Mouse (Mus musculus): ENCODE data around the gene Eif4e2.

Gene Eif4e2

DNA sequence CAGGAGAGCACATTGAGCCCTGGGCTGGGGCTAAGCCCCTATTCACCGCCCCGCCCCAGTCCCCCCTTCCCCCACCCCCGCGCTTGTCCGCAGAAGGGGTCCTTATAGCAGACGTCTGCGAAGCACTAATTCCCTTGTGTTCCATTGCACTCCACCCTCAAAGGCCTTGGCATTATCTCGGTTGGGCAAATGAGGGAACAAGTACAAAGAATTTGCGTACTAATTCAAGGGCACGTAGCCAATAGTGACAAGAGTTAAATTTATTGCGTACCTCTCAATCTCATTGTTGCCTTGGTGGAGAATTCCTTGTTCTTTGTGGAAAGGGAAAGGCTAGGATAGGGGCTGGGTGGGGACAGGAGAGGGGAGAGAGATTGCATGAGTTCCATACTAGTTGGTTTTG, 44.0 kb downstream of the Eif4e2 start:
- in situ Hi-C loops (cut with MboI; ENCODE audit: low sequenced_read_pairs) = no loop called here

DNA sequence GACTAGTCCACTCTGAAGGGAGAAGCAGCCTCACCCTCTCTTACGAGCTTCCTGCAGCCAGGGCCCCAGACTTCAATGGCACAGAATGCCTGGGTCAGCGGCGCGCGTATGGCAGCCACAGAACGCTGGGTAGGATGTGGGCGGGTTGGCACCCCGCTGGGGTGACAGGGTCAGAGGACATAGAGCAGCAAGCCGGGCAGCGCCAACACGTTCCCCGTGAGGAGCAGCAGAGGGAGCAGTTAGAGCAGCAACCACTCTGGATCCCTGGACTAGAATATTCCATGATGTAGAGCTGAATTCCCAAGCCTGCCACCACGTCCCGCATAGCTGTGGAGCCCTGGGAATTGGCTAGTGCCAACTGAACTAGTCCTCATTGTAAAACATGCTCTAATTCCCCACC, 44.8 kb downstream of the Eif4e2 start:
- in situ Hi-C loops (cut with MboI; ENCODE audit: low sequenced_read_pairs) = no loop called here

DNA sequence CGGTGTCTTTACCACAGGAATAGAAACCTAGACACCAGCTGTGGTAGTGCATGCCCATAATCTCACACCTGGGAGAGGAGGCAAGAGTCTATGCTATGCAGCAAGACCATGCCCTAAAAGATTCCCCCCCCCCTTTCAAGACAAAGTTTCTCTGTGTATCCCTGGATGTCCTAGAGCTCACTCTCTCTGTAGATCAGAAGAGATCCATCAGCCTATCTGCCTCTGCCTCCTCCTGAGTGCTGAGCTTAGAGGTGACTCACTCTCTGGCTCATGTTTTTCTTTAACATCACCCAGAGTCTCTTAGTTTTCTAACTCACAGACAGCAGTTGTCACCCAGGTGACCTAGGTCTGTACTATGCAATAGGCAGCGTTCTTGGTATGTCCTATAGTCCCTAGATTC, 45.6 kb downstream of the Eif4e2 start:
- in situ Hi-C loops (cut with MboI; ENCODE audit: low sequenced_read_pairs) = no loop called here

DNA sequence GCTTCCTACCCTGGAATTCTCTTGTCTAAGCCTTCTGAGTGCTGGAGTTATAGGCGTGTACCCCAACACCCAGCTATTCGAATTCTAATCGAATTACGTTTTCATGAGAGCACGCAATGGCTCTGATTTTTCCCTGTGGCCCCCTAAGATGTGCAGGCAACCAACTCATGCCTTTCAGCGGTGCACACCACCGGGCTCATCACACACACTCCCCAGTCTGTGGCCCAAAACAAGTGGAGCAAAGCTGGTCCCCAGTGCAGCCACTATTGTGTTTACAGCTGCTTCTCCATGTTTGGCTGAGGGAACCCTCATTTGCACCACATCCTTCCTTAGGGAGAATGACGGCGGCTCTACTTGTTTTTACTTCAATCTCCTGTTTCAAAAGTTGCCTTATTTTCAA, 49.5 kb downstream of the Eif4e2 start:
- in situ Hi-C loops (cut with MboI; ENCODE audit: low sequenced_read_pairs) = no loop called here

DNA sequence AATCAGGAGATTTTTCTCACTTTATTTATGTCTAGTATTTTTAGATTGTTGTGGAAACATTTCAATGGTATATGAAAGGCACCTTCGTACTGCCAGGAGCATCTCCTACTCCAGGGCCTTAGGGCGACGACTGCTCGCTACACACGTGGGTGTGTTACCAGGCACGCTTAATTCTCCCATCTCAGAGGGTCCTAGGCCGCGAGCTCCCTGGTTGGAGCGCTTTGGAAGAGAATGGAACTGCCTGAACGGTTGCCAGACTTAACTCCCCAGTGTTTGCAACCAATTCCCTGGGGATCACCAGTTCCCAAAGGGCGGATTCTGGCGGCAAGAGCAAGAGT, 50.1 kb downstream of the Eif4e2 start:
- in situ Hi-C loops (cut with MboI; ENCODE audit: low sequenced_read_pairs) = no loop called here

DNA sequence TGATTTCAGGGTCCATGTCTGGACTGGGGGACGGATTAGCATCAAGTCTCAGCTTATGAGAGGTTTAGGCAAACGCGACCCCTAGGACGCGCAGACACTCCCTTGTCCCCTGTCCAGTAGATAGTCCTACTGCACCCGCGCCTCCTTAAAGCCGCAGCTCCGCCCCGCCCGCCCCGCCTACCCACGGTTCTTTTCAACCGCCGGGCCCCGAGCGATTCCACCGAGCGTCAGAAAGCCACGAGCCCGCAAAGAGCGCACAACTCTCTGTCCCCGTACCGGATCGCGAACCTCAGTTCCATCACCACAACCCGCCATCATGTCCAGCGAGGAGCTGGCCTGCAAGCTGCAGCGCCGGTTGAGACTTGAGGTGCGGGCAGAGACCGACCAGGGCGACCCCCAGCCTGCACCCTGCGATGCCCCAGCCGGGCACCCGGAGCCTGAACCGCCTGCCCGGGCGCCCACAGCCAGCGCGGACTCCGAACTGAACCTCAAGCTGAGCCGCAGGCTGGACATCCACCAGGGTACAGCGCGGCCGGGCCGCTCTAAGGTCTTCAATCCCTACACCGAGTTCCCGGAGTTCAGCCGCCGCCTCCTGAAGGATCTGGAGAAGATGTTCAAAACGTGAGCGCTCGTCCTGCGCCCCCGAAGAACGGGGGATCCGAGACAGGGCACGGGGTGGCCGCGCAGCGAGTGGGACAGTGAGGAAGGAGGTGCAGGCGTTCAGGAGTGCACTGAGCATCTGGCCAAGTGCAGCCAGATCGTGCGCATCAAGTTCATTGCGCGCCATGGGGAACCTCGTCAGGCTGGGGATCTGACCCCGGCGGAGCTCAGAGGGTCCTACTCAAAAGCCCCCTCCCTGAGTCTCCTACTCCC, 50.7 kb downstream of the Eif4e2 start, which contains the start of gene Efhd1:
TSS of gene Efhd1 (plus strand) at position 230 of the 873 bp plus-strand sequence.
- in situ Hi-C loops (cut with MboI; ENCODE audit: low sequenced_read_pairs) = no loop called here

DNA sequence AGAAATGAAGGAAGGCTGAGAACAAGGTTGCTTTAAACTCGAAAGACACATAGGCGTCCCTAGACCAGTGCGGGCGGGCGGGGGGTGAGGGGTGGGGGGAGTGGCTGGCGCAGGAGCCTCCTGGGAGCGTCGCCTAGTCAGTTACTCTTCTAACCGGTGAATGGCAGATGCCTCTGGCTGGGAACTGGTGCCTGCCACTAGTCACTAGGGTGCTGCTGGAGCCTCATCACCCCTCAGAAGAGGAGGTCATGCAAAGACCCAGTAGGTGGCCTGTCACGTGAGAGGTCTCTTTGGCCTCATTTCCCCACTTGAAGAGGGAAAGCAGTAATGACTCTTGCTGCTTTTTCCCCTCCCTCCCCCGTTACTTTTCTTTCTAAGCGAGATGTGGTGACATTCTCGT, 51.5 kb downstream of the Eif4e2 start:
- in situ Hi-C loops (cut with MboI; ENCODE audit: low sequenced_read_pairs) = no loop called here

DNA sequence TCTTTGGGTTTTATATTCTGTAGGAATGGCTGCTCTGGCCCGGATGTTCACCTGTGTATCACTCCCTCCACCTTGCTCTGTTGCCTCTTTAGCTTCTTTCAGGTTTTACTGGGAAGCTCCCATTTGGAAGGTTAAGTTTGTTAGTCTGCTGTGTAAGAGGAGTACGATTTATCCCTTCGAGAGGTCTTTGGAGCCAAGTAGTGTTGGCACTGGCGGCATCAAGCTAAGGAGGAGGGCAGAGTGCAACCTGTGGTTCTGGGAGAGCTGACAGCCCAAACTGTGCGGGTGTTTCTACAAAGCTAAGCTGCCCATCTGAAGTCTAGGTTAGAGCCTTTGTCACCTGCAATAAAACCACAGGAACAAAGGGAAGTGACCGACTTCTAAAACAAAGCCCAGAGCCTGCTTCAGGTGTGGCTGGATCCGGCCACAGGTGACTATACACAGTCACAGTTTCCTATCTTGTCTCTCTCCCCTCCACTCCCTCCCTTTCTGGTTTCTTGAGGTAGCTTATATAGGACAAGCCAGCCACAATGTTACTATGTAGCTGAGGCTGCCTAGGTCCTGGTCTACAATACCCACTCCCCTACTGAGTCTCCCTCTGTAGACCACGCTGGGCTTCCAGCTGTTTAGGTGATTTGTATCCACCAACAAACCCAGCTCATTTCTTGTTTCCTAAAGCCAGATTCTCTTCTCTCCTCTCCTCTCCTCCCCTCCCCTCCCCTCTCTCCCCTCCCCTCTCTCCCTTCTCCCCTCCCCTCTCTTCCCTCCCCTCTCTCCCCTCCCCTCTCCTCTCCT, 52.8 kb downstream of the Eif4e2 start:
- in situ Hi-C loops (cut with MboI; ENCODE audit: low sequenced_read_pairs) = no loop called here

DNA sequence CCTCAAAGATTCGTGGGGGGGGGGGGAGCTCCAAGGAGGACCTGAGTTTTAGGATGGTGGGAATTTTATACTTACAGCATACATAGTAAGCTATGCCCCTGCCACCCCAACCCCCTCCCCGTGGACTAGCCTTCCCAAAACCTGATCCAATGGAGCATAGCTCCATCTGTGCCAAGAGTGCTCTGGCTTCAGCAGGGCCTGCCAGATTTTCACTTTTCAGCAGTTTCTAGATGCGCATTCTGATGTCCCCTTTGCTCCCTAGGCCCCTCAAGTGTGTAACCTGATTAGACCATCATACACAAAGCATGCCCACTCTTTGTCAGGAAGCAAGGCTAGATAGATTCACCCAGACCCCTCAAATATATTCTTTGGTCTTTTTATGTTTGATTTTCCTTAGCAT, 56.5 kb downstream of the Eif4e2 start:
- in situ Hi-C loops (cut with MboI; ENCODE audit: low sequenced_read_pairs) = no loop called here

DNA sequence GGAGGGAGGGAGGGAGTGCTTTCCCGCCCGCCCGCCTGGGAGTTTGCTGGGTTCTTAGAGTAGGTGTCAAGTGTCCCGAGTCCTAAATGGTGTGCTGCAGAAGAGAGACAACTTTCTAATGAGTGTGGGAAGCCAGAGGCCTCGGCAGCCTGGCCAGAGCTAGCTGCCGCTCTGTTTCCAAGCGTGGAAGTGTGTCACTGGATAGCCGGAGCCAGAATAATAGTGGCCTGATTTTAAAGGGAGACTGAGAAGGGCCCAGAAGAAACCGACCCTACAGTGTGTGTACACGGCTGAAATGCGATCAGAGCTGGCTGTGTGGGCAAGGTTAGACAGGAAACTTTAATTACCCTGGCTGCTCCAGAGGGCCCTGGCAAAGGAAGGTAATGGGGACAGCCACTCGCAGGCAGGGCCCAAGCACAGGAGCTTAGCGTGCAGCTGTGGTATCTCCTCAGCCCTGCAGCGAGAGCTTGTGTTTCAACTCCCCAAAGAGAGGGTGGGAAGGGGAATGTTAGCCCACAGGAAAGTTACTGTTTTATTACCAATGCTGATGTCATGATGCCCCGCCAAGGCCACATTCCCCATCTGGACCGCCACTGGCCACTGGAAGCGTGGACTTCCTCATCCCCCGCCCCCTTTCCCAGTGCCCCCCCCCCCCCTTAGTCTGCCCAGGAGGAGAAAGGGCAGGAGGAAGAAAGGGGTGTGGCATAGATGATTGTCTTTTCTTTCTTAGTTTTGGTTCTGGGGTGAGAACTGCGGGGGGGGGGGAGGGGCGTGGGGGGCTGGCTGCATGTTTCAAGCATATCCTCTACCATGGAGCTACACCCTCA, 57.1 kb downstream of the Eif4e2 start:
- in situ Hi-C loops (cut with MboI; ENCODE audit: low sequenced_read_pairs) = no loop called here

DNA sequence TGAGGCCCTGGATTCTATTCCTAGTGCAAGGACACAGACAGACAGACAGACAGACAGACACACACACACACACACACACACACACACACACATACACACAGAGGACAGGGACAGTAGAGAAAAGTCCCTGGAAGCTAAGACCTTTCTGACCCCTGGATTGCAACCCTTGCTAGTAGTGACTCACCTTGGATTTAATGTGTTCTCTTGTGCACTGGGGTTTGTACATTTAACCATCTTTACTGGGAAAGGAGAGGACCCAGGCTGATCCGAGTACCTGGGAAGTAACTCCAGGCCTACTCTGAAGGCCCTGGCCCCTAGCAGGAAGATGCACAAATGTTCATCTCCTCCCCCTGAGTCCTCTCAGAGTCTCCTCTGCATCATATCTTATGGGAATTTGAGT, 57.9 kb downstream of the Eif4e2 start:
- in situ Hi-C loops (cut with MboI; ENCODE audit: low sequenced_read_pairs) = no loop called here

DNA sequence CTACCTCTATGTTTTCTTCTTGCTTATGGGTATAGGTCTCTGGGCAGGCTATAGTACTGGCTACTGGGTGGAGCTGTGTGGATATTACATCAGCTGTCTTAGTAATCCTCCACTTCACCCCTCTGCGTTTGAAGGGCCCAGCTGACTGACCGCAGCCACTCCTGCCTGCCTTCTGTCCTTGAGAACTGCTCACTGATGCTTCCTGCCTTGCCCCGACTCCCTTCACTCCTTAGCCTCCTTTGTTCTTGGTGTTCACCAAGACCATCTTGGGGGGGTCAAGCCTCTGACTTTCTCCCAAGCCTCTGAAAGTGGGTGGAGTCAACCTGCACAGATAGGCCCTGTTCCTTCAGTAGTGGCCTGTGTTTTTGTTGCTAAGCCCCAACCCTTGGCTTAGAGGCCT, 58.7 kb downstream of the Eif4e2 start:
- in situ Hi-C loops (cut with MboI; ENCODE audit: low sequenced_read_pairs) = no loop called here

DNA sequence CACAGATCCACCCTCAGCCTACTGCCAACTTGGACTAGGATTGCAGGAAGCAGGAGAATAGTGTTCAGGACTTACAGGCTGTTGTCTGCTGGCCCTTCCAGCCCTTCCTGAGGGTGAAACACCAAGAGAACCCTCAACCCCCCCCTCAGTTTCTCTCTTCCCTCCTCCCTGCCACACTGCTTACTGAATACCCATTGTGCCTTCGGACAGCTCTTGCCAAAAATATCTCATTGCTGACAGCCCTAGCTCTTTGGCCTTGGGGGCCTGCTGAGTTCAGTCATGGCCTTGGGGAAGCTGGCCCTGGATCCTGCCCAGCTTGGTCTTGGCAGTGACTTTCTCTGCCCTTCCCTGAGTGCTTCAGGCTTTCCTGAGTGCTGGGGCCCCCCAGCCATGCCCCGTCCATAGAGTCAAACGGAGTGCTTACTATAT, 59.8 kb downstream of the Eif4e2 start:
- in situ Hi-C loops (cut with MboI; ENCODE audit: low sequenced_read_pairs) = no loop called here

DNA sequence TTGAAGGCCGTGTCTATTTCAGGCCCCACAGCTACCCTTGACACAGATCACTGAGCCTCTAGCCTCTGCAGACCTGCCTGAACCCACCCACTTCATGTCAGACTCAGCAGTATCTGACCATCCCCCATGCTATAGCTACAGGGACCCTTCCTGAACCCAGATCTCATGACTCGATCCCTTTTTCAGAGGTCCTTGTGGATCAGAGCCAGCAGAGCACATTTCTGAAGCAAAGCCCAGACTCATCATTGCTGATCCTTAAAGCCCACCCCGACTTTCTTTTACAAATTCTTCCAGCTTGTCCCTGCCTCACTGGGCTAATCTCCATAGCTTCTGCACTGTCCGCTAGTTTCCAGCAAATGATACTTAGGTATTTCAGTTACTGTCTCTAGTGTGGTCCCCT, 60.4 kb downstream of the Eif4e2 start:
- in situ Hi-C loops (cut with MboI; ENCODE audit: low sequenced_read_pairs) = no loop called here

DNA sequence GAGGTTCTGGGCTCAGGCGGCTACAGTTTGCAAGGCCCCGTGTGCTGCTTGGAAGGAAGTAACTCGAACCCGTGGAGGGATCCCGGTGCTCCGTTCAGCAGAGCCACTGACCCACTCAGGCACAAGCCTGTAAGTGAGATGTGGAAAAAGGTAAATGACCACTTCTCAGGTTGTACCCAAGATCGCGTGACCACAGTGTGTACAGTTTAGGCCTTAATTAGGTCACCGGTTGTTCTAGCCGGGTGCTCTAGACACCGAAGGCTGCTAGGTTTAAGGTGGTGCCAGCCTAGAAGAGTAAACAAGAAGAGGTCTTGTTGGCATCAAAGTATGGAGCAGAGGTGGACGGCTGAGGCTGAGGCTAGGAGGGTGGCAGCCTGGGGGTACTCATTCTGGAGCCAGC, 61.4 kb downstream of the Eif4e2 start:
- in situ Hi-C loops (cut with MboI; ENCODE audit: low sequenced_read_pairs) = no loop called here

DNA sequence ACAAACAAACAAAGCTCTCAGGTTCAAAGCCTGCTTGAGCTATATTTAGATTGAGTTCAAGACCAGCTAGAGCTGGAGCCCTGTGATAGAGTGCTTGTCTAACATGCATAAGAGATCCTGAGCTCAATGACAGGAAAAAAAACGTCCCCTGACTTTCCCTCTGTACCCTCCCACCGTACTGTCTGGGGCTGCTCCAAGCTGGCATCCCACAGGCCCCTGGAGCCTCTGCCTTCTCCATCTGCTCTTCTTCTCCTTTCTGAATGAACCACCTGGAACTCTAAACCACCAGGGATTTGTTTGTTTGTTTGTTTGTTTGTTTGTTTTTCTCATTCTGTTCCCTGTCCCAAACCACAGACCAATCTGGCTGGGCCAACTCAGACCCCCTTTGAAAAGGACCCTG, 62.3 kb downstream of the Eif4e2 start:
- in situ Hi-C loops (cut with MboI; ENCODE audit: low sequenced_read_pairs) = no loop called here

DNA sequence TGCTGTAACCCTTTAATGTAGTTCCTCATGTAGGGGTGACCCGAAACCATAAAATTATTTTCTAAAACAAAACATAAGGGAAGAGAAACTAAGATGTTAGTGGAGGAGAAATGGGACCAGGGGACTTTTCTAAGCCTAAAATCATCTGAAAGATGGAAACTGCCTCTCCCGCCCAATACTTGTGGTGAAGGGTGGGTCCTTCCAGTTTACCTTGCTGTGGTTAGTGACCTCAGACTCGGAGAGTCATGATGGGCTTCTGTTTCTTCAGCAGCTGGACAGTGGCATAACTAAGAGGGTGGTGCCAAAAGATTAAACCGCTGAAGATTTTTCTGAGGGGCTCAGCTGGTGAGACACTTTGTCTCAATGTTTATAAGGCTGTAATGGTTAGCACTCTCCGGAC, 66.6 kb downstream of the Eif4e2 start:
- in situ Hi-C loops (cut with MboI; ENCODE audit: low sequenced_read_pairs) = no loop called here

DNA sequence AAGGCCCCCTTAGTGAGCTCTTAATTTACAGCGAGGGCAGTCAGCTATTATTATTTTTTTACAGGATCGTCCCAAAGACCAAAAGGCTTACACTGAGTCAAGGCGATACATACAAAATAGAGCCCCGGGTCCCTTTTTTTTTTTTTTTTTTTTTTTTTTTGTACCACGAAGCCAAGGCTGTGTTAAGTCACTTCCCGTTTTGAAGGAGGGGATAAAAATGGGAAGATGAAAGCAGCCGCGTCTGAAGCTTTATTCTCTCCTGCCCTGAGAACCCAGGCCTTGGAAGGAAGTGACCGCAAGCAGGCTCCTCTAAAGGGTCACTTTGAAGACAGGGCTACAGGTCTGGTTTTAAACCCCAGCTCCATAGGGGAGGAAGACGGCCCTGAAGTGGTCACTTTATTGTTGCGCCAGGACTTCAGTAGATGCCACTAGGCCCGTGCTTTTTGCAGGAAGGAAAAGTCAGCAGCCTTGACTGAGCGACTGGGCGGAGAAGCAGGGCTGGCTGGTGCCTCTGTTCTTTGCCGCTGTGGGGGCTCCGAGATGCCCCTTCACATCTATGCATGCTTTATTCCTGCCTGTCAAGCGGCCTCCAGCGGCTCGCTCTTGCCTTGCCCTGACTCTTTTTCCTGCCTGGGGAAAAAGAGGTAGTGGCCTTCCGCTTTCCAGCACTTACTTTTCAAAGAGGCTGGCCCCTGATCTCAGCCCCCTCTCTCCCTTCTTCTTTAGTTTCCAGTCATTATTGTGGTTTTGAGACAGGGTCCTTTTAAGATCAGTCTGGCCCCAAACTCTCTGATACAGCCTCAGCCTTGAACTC, 68.1 kb downstream of the Eif4e2 start:
- in situ Hi-C loops (cut with MboI; ENCODE audit: low sequenced_read_pairs) = no loop called here

DNA sequence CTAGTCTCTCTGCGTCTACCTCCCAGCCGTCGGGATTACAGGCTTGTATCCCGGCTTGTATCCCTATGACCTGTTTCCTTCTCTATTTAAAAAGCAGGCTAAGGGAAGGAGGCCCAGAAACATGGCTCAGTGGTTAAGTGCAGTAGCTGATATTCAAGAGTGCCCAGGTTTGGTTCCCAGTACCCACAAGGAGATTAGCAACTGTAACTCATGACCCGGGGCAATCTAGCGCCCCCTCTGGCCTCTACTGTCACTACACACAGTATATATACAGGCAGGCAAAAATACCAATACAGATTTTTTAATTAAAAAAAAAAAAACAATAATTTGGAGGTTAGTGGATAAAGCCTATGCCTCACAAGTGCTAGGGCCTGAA, 68.7 kb downstream of the Eif4e2 start:
- in situ Hi-C loops (cut with MboI; ENCODE audit: low sequenced_read_pairs) = no loop called here

DNA sequence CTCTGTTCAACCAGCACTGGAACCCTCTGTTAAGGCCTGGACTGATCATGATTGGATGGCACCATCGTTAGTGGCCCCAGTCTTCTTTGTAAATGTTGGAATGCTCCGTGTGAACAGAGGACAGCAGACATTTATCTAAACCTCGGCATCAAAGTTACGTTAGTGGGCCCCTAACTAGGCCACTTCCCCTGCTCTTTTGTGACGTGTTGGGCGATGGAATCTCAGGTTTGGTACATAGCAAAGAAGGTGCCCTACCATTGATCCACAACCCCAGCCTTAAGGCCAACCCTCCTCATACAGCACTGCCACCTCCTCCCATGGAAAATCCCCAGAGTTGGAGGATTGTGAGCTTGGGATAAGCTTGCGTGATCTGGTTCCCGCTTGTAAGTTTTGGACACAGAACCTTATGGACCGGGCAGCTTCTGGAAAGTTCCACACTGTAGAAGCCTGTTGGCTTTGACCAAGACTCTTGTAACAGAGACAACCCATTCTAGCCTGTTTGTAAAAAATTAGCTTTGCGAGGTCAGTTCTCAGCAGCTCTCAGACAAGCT, 69.8 kb downstream of the Eif4e2 start:
- in situ Hi-C loops (cut with MboI; ENCODE audit: low sequenced_read_pairs) = no loop called here
